Mouse (Mus musculus): ENCODE results near the gene Dcaf12l2. TPM values are rescaled to one million over a fixed set of nuclear protein-coding genes. Genes with fewer than 3 reads are reported as not detected.

The Dcaf12l2 gene
- polyA plus RNA-seq (2012): not detected in 2 replicates

DNA sequence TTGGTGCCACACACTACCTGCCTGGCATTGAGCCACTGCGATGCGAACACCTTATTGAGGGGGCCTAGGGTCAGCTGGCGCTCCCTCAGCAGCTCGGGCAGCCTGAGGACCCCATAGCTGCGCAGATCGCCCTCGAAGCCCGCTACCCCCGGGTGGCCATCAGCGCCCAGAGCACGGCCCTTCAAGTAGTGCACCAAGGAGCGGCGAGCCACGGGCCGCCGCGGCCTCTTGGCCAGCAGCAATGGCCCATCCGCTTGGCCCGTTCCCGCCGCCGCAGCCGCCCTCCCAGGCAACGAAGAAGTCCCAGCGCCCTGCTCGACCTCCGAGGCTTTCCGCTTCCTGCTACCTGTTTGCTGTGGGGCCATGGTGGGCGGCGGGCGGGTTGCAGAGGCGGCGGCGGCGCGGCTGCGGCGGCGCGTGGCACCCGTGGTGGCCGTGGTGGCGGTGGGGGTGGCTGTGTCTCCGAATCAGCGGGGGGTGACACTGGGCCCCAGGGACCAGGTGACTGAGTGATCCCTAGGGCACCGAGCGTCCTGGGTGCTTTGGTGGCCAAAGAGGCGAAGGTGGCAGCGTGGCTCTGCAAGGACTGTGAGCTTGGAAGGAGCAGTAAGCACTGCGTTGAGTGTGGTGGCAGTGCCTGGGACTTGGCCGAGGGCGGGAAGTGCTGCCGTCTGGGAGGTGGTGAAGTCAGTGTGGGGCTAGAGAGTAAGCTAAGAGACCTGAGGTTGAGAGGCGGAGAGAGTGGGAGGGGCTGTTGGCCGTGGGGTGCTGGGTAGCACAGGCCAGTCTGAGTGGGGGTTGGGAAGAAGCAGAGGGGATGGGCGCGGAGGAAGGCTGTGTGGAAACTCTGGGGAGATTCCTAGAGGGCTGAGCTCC lies at the start of gene Dcaf12l2:
Gene Dcaf12l2, minus strand, starts transcription at position 697 of the 876 bp plus-strand sequence.
- TF ChIP-seq GATA1 (IDR thresholded peaks at IDR 0.05; ENCODE audit: low read length): no peak

GRCm38 (mm10) chrX:44367280-44367645 lies 879 bp downstream of the Dcaf12l2 start:
- TF ChIP-seq GATA1 (IDR thresholded peaks at IDR 0.05; ENCODE audit: low read length): no peak
